Mouse (Mus musculus) C2C12 (cell line): Measurements from ENCODE around the gene Camk2d.

Experiments used
- CTCF ChIP-seq: IDR thresholded peaks from one replicate; pipeline ENCODE4 v1.5.1; 2011; ENCODE audit not compliant: control insufficient read depth, insufficient read depth, insufficient read length
- MAX ChIP-seq: IDR thresholded peaks from one replicate; pipeline ENCODE4 v1.6.1; 2011; ENCODE audit warnings: mild to moderate bottlenecking, control low read depth
- USF1 ChIP-seq: IDR thresholded peaks from one replicate; pipeline ENCODE4 v1.6.1; 2011; ENCODE audit warnings: low read depth, mild to moderate bottlenecking, control low read depth, moderate library complexity

DNA sequence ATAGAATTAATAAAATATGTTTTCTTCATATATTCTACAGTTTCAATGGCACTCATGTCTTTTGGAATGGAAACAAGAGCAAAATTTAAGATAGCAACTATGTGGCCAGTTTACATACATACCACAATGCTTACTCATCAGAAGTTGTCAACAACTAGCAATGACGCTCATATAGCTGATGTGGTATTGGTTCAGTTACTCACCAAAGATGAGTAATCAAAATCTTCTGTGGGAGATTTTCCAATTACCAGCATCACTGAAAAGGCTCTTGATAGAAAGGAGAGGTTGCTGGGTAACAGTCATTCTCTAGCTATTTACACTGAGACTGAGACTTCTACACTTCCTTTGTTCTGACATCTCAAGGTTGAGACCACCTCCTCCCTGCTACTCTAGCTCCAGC lies 25.5 kb upstream of the Camk2d start:
- TF ChIP-seq CTCF (no peak), USF1 (no peak), MAX (no peak)
